Mouse (Mus musculus) layer of hippocampus, adult 9-11 months (tissue): ENCODE measurements around the gene Rnf41.

Experiments used
- DNase-seq: peaks from one replicate; pipeline ENCODE4 v3.0.0; 2022

Rnf41 gene

DNA sequence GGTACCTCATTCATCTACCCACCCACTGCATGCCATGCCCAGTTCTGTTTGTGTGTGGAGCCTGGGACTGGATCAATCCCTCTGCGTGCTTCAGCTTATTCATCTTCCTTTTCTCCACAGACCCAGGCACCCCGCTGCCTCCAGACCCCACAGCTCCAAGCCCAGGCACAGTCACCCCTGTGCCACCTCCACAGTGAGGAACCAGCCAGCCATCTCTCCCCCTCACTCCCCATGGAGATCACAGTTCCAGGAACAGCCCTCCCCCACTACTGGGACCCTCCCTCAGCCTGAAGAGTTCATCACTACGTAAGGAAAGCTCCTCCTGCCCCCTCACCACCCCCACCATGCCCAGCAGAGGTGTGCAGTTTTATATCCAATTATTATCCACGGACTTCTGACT lies 77.3 kb downstream of the Rnf41 start:
- no peak for DNase-seq

DNA sequence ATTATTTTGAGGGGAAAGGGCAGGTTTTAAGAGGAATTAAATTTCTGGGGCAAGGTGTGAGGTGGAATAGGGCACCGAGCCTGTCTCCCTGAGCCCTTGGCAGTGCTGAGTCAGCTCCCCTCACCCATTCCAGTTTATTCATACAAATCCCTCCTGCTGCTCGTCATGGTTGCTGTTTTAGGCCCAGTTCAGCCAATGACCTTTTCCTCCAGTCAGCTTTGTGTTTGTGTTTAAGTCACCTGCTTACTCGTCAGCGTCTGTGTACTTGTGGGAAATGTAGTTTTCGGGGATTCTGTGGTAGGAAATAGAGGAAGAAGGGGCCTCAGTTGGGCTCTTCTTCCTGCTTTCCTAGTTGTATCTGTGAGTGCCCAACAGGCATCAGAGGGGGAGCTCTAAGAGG lies 77.9 kb downstream of the Rnf41 start:
- peak; percentile 40 for DNase-seq

DNA sequence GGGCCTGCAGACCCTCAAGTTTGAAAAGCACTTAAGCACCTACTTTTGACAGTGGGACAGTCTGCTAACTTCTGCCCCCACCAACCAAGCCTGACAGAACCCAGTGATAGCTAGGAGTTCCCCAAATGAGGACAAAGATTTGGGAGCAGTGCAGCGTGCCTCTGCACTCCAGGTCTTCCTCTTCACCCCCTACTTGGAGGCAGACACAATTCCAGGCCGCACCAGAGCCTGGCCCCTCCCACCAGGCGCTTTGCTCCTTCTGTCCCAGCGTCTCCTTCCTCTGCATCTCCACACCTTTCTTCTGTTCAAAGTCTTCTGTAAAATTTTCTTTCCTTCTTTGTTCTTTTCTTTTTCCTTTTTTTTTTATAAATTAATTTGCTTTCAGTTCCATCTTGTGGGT lies 78.3 kb downstream of the Rnf41 start:
- DNase-seq: no peak

DNA sequence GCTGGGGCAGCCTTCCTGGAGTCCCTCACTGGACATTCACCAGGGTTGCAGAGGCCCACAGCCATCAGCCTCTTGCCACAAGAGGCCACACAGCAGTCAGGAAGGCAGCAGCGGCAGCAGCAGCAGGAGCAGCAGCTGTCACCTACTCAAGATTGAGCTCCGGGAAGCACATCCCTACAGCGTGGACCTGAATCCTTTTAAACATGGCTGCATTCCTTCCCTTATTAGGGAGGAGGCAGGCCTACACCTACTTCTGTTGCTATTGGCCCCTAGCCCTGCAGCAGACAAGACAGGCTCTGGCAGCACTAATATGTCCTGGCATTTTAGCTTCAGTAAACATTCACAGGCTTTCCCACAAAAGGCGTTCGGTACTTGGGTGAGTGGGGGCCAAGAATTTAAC lies 78.8 kb downstream of the Rnf41 start:
- peak; percentile 54 for DNase-seq

DNA sequence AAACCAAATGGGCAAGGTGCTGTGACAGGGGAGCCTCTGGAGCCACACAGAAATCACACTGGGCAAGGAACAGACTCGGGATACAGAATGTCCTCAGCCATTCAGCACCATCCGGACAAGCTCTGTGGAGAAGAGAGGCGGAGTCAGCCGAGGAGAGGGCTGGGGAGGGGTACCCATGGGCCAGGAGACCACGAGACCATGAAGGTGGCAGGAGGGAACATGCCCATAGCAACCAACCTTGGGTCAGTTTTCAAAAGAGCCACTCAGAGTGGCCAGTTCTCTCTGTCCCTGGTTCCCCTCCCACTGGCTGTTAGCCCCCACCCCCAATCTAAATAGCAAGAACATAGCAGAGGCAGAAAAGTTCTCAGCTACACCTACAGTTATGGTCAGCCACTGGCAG lies 79.5 kb downstream of the Rnf41 start:
- no peak for DNase-seq
